Mouse (Mus musculus) heart, embryonic 14.5 days (tissue): Measurements from ENCODE around the gene Il13ra1. TPM values are rescaled to one million over a fixed set of nuclear protein-coding genes. Genes with fewer than 3 reads are reported as not detected.
A peak's percentile ranks its signal among the peaks of the same experiment; 100 is the strongest.

ENCODE experiments used
- ATAC-seq: fragments of 200-750 bp; cut with Nextera tagmentation; 2 replicates; pipeline ENCODE4 v1.8.0; 2017; ENCODE audit warnings: low read depth, moderate TSS enrichment; ENCODE audit not compliant: insufficient number of reproducible peaks, insufficient read depth, low FRiP score
- H3K27ac ChIP-seq, 2 experiments: fragments of 200-500 bp in 1 of 2; fragments of 300-500 bp in 1 of 2; sonication (generic) in 1 of 2; replicated peaks in 1 of 2; 2 replicates each; pipeline ENCODE4 v1.5.1; 2012 to 2014; ENCODE audit warnings: low read depth in 2 of 2, low read length in 2 of 2, control low read depth in 1 of 2, mild to moderate bottlenecking in 1 of 2, mixed read lengths in 1 of 2; ENCODE audit not compliant: control insufficient read depth in 1 of 2, insufficient read depth in 1 of 2
- H3K27me3 ChIP-seq: fragments of 300-500 bp; sonication (generic); 2 replicates; pipeline ENCODE4 v1.6.1; 2014; ENCODE audit warnings: mild to moderate bottlenecking, low read length, control low read depth; ENCODE audit not compliant: control insufficient read depth, insufficient read depth
- H3K36me3 ChIP-seq: fragments of 300-500 bp; sonication (generic); 2 replicates; pipeline ENCODE4 v1.6.1; 2014; ENCODE audit warnings: mild to moderate bottlenecking, control low read depth, low read length, mixed read lengths; ENCODE audit not compliant: control insufficient read depth, insufficient read depth
- H3K4me1 ChIP-seq, 2 experiments: fragments of 200-500 bp in 1 of 2; fragments of 300-500 bp in 1 of 2; sonication (generic) in 1 of 2; 2 replicates each; pipeline ENCODE4 v1.6.1; 2012 to 2014; ENCODE audit warnings: low read length in 2 of 2, control low read depth in 1 of 2, mixed read lengths in 1 of 2; ENCODE audit not compliant: control insufficient read depth in 2 of 2, insufficient read depth in 2 of 2
- H3K4me2 ChIP-seq: fragments of 300-500 bp; sonication (generic); 2 replicates; pipeline ENCODE4 v1.6.1; 2014; ENCODE audit warnings: mild to moderate bottlenecking, low read length
- H3K4me3 ChIP-seq, 2 experiments: fragments of 200-500 bp in 1 of 2; fragments of 300-500 bp in 1 of 2; sonication (generic) in 1 of 2; 2 replicates each; pipeline ENCODE4 v1.5.1; 2012 to 2014; ENCODE audit warnings: low read length in 2 of 2, mild to moderate bottlenecking in 2 of 2, control low read depth in 1 of 2, low read depth in 1 of 2, moderate library complexity in 1 of 2; ENCODE audit not compliant: control insufficient read depth in 1 of 2, insufficient read depth in 1 of 2
- H3K9ac ChIP-seq: fragments of 300-500 bp; sonication (generic); 2 replicates; pipeline ENCODE4 v1.6.1; 2014; ENCODE audit warnings: mild to moderate bottlenecking, low read length
- H3K9me3 ChIP-seq: fragments of 300-500 bp; sonication (generic); 2 replicates; pipeline ENCODE4 v1.6.1; 2016; ENCODE audit warnings: low read length, control low read depth; ENCODE audit not compliant: control insufficient read depth
- WGBS: fragments of 180-500 bp; shearing (Covaris S2); extraction: QIAGEN DNeasy Blood & Tissue Kit; methylation state at CpG from one replicate; pipeline ENCODE4 v1.1.7; 2014; 5-methylcytosine and 5-hydroxymethylcytosine counted together
- polyA plus RNA-seq: library from polyadenylated mRNA; unstranded; fragments of >200 nt; fragmentation: Nextera tagmentation; extraction: Ambion mirVana; gene quantifications from 2 replicates; pipeline ENCODE4 v1.2.1, GENCODE M21; 2014

Il13ra1 gene
- 36.4 and 38.1 TPM in 2 replicates for polyA plus RNA-seq

DNA sequence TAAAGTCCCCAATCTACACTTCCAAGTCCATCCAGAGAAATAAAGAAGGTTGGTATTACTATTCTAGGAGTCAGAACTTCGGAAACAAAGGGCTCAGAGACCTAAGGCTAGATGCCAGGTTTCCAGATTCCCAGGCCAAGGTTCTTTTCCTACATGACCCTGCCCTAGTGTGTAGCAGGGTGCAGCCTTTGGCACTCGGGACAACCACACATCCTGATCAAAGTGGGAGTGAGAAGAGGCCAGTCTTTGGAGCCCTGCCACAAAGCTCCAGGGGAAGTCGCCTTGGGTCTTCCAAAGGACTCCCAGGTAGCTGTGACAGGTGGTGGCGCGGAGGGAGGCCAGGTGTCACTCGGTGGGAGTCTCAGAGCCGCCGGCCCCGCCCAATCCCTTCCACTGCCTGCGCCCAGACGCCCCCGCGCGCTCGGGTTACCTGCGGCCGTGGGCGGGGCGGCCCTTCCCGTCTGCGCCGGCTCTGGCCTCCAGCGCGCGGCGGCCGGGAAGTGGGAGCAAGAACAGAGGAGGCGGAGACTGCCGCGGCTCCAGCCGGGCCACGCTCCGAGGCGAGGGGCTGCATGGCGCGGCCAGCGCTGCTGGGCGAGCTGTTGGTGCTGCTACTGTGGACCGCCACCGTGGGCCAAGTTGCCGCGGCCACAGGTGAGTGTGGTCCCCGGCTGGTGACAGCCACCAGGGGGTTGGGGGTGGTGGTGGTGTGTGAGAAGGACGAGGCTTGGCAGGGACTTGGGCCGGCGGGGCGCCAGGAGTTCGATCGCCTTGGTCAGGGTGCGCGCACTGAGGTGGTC is at the start of gene Il13ra1:
Il13ra1 (plus strand) TSS at position 489 of the 800 bp plus-strand sequence.
- 17% methylated on average over 48 of the region's 51 CpGs for WGBS
- H3K4me1 ChIP-seq = peaks cover 0 to 2% of the 10 kb centered on the region in 2 experiments; a peak in 2 of 4 replicates
- no peaks in the 10 kb centered on the region for H3K36me3 ChIP-seq
- peak within 1 kb of the TSS; percentile 75 for H3K9ac ChIP-seq
- ATAC-seq = peak; percentile 64; the same call in 1 of the 2 replicates
- H3K27ac ChIP-seq = peak within 1 kb of the TSS; percentile 29 to 41; a peak in 2 of 4 replicates
- H3K4me2 ChIP-seq = peak within 1 kb of the TSS; percentile 55
- H3K9me3 ChIP-seq = no peaks in the 10 kb centered on the region
- peak within 1 kb of the TSS; percentile 55 to 82 for H3K4me3 ChIP-seq
- no peaks in the 10 kb centered on the region for H3K27me3 ChIP-seq

GRCm38 (mm10) chrX:36073997-36074396 is 37.9 kb upstream of the Il13ra1 start:
- Histone ChIP-seq H3K4me3 (no peak overlapping the region), H3K4me2 (no peak overlapping the region), H3K9me3 (no peaks in the 10 kb centered on the region), H3K4me1 (no peaks in the 10 kb centered on the region), H3K27me3 (no peaks in the 10 kb centered on the region), H3K36me3 (no peaks in the 10 kb centered on the region), H3K9ac (no peak overlapping the region), H3K27ac (no peak overlapping the region)
- no peak for ATAC-seq
- 74% methylated on average over 2 of the region's 2 CpGs for WGBS

DNA sequence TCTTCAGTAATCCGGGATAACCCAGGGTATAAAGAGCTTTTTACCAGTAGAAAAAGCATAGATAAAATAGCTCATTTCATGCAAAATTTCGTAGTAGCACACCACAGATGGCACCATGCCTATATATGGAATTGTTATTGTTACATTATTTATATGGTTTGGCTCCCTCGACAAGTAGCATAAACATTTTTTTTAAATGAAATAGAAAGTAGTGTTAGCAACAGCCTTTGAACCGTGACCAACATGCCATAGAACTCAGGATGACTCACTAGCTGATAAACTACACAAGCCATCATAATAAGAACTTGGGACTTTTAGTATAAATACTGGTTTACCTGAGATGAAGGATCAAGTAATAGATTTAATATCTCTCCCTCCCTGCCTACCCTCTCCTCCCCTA is 34.7 kb upstream of the Il13ra1 start:
- Histone ChIP-seq H3K9me3 (no peaks in the 10 kb centered on the region), H3K36me3 (no peaks in the 10 kb centered on the region), H3K4me3 (no peak overlapping the region), H3K9ac (no peak overlapping the region), H3K4me2 (no peak overlapping the region), H3K27me3 (no peaks in the 10 kb centered on the region), H3K27ac (no peak overlapping the region), H3K4me1 (no peaks in the 10 kb centered on the region)
- WGBS = 54% methylated on average over 4 of the region's 4 CpGs
- ATAC-seq = no peak

DNA sequence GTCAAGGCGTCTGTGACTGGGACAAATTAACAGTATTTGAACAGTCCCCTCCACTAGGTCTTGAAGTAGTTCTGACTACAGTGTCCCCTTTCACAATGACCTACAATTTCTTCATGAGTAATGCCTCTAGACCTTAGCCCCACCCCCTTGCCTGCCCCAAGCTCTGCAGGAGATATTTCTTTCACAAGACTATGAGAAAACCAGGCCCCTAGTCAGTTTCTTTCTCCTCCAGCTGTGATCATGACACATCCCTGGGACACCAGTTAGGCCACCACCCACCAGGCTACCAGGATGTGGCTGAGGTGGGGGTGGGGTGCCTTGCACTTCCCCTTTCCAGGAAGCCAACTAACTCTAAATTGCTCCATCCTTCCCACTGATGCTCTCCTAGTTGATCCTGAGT is 29.0 kb upstream of the Il13ra1 start:
- Histone ChIP-seq H3K36me3 (no peaks in the 10 kb centered on the region), H3K9me3 (no peaks in the 10 kb centered on the region), H3K27me3 (no peaks in the 10 kb centered on the region), H3K27ac (no peak overlapping the region), H3K9ac (no peak overlapping the region), H3K4me2 (no peak overlapping the region), H3K4me3 (no peak overlapping the region), H3K4me1 (no peaks in the 10 kb centered on the region)
- 74% methylated on average over 1 of the region's 1 CpGs for WGBS
- no peak for ATAC-seq

DNA sequence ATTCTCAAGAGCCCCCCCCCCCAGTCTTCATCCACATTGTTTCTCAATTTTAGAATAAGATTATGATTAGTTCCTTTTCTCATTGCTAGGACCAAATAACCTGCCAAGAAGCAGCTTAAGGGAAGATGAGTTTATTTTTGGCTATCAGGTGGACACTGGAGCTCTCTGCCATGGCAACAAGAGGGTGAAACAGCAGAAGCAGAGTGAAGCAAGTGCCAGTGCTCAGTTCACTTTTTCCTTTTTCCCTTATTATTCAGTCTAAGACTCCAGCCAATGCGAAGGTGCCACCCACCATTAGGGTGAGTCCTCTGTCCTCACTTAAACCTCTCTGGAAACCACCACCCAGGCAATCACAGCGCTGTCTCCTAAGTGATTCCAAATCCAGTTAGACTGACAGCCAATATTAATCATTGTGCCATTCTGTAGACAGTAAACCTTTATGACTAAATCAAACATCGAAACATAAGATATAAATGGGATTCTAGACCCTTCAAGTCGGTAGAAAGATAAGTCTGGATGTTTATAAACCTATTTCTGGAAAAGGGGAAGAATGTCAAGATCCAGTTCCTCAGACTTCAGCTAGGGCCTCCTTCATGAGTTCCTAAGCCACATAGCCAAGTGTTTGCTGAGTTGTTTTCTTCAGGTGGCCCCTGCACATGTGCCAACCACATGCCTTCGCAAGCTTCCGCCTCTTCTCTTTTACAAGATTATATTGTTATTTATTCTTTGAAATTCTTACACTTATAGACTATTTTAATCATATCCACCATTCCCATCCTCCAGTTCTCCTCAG is 23.2 kb upstream of the Il13ra1 start:
- no peak overlapping the region for H3K4me2 ChIP-seq
- no peaks in the 10 kb centered on the region for H3K36me3 ChIP-seq
- no peaks in the 10 kb centered on the region for H3K4me1 ChIP-seq
- 74% methylated on average over 6 of the region's 6 CpGs for WGBS
- no peaks in the 10 kb centered on the region for H3K27me3 ChIP-seq
- H3K9ac ChIP-seq = no peak overlapping the region
- H3K4me3 ChIP-seq = no peak overlapping the region
- H3K27ac ChIP-seq = no peak overlapping the region
- no peak for ATAC-seq
- no peaks in the 10 kb centered on the region for H3K9me3 ChIP-seq

GRCm38 (mm10) chrX:36100883-36101282 is 11.0 kb upstream of the Il13ra1 start:
- ATAC-seq = no peak
- no peak overlapping the region for H3K9ac ChIP-seq
- H3K4me3 ChIP-seq = no peak overlapping the region
- no peaks in the 10 kb centered on the region for H3K36me3 ChIP-seq
- H3K9me3 ChIP-seq = no peaks in the 10 kb centered on the region
- no peaks in the 10 kb centered on the region; a peak in 1 of 4 replicates for H3K4me1 ChIP-seq
- no peak overlapping the region for H3K4me2 ChIP-seq
- 84% methylated on average over 1 of the region's 1 CpGs for WGBS
- no peak overlapping the region for H3K27ac ChIP-seq
- no peaks in the 10 kb centered on the region for H3K27me3 ChIP-seq

GRCm38 (mm10) chrX:36101318-36101717 is 10.6 kb upstream of the Il13ra1 start:
- Histone ChIP-seq H3K4me3 (no peak overlapping the region), H3K27ac (no peak overlapping the region), H3K9me3 (no peaks in the 10 kb centered on the region), H3K4me1 (no peaks in the 10 kb centered on the region; a peak in 1 of 4 replicates), H3K9ac (no peak overlapping the region), H3K27me3 (no peaks in the 10 kb centered on the region), H3K36me3 (no peaks in the 10 kb centered on the region), H3K4me2 (no peak overlapping the region)
- ATAC-seq = no peak
- WGBS = 61% methylated on average over 3 of the region's 3 CpGs
